Mouse (Mus musculus) kidney, adult 9 months (tissue): ENCODE measurements around the gene Gm36864.

Source experiments
- DNase-seq: peaks from one replicate; pipeline ENCODE4 v3.0.0; 2022

Gm36864 gene

GRCm38 (mm10) chr7:44260410-44260809 is 24.4 kb downstream of the Gm36864 start:
- DNase-seq, result no peak

DNA sequence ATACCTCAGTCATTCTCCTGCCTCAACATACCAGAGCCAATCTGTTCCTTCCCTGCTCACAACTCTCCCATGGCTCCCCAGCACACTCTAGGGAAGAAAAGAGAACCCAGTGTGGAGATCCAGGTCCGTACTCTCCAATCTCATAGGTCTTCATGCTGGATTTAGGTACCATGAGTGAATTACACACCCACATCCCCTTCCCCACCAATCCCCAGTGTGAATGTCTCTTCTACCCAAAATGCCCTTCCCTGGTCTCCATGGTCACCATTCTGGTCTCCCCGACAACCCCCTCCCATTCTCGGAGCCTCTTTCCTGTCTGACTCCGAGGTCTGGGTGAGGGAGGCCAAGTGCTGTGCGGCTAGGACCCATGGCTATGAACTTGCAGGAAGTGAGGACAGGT is 25.2 kb downstream of the Gm36864 start, which contains the start of gene Gm15517:
Gm15517 (plus strand) TSS at position 301 of the 400 bp plus-strand sequence.
- DNase-seq, result no peak

- DNase-seq, result peak; percentile 97
Measured at GRCm38 (mm10) chr7:44262791-44263643, 27.0 kb downstream of the Gm36864 start.

DNA sequence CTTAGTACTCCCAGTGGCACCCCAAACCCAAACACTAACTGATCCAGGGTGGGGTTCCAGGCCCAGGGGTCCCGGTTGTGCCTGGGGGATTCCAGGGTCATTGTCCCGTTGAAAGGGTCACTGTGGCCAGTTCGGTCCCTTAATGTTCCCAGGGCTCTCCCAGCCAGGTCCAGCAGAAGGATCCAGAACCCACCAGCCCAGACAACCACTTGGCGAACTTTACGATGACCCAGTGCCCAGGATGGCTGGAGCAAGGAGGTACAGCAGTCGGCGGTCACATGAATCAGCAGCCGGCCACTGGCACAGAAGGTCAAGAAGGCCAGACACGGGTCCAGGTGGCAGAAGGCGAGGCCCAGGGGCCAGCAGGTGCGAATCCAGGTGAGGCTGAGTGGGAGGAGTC is 32.1 kb downstream of the Gm36864 start:
- no peak for DNase-seq

DNA sequence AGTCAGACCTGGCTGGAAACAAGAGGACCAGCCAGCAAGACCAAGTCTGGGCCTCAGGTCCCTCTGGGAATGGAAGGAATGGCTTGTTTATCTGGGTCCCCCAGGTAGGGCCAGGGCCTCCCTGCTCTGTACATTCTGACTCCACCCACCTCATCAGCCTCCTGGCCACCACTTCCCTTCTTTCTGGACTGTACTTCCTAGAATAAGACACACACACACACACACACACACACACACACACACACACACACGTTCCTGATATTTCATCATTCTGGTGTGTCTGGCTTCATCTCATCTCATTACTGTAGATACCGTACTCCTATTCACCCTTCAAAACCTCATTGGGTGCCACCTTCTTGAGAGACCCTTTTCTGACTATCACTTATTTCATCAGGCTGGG is 33.4 kb downstream of the Gm36864 start:
- DNase-seq, result no peak

DNA sequence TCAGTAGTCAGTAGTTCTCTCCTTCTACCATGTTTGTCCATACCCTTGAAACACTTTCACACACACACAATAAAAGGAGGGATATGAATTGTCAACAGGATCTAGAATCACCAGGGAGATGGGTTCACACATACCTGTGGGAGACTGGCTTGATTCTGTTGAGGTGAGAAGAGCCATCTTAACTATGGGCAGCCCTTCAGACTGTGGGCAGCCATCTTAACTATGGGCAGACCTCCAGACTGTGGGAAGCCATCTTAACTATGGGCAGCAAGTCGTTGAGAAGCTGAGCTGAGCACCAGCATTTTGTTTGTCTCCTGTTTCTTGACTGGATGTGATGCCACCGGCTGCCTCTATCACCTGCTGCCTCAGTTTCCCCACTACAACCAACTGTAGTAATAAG is 35.3 kb downstream of the Gm36864 start:
- DNase-seq, result peak; percentile 24

GRCm38 (mm10) chr7:44272546-44272945 is 36.6 kb downstream of the Gm36864 start:
- no peak for DNase-seq

DNA sequence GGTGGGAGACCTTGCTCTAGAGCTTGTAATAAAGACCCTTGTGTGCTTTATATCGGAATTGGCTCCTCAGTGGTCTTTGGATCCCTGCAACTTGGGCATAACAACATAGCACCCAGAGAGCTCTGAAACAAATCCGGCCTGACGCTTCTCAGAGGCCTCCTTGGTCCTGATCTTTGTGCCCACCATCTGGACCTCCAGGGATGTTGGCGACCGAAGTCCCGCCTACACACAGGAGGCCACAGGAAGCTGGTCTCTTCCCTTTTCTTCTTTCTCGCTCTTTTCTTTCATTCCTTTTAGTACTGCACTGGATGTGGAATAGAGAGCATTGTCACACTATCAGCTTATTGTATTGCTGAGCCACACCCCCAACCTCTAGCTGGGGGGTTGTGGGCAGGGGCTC is 37.5 kb downstream of the Gm36864 start:
- no peak for DNase-seq

GRCm38 (mm10) chr7:44274096-44274495 is 38.1 kb downstream of the Gm36864 start:
- no peak for DNase-seq

DNA sequence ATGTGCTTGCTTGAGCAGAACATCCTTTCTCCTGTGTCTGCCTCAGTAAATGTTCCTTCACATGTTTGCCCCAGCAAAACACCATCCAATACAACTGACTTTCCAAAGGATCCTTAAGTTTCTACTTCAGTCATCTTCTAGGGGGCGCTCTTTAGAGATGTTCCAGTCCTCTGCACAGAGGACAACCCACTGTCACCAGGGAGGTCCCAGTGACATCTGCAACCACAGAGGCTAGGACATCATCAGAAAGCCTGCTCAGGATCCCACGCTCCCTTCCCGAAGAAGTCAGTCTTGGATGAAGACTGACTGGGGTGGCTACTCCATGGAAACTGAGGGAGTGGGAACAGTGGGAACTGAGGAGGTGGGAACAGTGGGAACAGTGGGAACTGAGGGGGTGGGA is 39.6 kb downstream of the Gm36864 start:
- DNase-seq, result no peak

DNA sequence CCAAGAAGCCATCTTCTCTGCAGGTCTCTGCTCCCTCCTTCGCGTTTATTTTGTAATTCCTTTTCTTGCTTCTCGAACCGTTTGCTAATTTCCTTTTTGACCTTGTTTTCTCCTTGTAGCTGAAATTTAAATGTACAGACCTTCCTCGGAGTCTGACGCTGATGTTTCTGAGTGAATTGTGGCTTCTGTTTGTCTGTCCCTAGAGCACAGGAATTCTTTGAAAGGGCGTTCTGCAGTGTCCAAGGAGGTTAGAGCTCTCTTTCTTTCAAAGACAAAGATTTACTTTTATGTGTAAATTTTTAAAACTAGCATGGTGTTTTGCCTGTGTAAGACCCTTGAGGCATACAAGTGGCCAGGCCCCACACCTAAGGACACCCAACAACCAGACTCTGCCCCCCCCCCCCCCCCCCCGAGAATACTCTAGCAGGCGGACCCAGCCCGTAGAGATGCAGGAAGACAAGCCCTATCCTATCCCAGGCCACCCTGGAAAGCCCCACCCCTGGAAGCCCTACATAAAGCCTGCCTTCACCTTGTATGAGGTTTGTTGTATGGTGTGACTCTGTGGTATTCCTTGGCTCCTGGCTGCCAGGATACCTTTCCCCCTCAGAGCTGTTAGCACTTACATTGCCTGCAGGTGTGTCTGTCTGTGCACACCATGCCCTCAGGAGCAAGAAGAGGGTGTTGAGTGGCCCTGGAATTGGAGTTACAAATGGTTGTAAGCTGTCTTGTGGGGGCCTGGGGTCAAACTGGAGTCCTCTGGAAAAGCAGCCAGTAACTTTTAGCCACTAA is 40.7 kb downstream of the Gm36864 start:
- DNase-seq, result no peak

- DNase-seq, result peak; percentile 39
Measured at GRCm38 (mm10) chr7:44277250-44277622, 41.3 kb downstream of the Gm36864 start.

DNA sequence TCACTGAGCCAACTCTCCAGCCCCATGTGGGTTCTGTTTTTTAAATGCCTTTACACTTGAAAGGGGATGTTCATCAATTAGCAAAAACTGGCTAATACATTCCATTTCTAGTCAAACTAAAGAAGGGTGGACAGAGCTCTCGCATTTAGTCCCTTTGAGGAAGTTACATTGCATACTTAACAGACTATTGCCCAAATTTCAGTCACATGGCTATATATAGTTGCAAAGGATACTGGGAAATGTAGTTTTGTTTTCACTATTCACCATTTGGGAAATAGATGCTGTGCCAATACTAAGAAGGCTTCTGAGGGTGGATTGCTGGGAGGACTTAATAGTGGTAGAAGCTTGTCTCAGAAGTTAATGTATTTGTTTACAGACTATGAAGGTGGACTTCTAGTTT is 45.0 kb downstream of the Gm36864 start:
- DNase-seq, result no peak

DNA sequence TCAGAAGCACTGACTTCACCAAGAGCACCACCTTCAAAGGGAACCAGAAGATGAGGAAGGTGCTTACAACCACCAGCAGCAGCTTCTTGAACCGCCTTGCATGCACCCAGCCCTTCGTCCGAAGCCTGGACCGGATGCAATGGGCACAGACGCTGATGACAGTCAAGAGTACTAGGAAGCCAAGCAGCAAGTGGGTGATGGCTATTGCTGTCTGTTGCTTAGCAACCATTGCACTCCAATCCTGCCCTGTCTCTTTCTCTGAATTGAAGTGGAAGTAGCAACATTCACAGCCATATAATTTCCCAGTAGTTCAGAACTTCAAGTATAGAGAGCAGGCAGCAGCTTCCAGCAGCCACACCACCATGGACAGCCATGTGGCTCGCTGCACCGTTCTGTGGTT is 45.6 kb downstream of the Gm36864 start:
- no peak for DNase-seq

- no peak for DNase-seq
Measured at GRCm38 (mm10) chr7:44287760-44288159, 51.8 kb downstream of the Gm36864 start.

GRCm38 (mm10) chr7:44290986-44291385 is 55.0 kb downstream of the Gm36864 start:
- no peak for DNase-seq

GRCm38 (mm10) chr7:44291418-44291817 is 55.4 kb downstream of the Gm36864 start:
- no peak for DNase-seq
